ENCODE assay signal across 30 mouse cellular contexts in genomic region chr19:36793450-36793849, GRCm38 (mm10). TPM values are rescaled to one million over a fixed set of nuclear protein-coding genes. Genes with fewer than 3 reads are reported as not detected.
DNase-seq lines count a peak whose midpoint lies in the region; ATAC-seq and TF ChIP-seq lines count a peak whose summit lies in the region.
"Had no signal": no experiment of that assay in that cellular context is flagged by ENCODE, and none has a peak within 500 bp of the region (broad histone marks: within the 10 kb centered on the region; RNA-seq: fewer than 3 reads in every experiment).

No protein-coding gene starts in this region.

- DNase-seq in heart, postnatal 36 days: no peak
- no peak for DNase-seq in lung, adult 18-20 months
- peak; percentile 7 for DNase-seq in lung, postnatal 14 days
- DNase-seq in layer of hippocampus, adult 2 months (ENCODE audit: low spot score in 2 of 2): no peak
- no peak for DNase-seq in gastrocnemius, postnatal 25 days
- DNase-seq: adrenal gland, adult 8-10 months; adrenal gland, postnatal 25 days; B cell, adult 2 months; cerebellum, adult 11-12 months; cerebellum, adult 8-10 months; cerebellum, postnatal 10 days; cerebellum, postnatal 36 days; embryo, embryonic 11 days; gastrocnemius, postnatal 36 days; heart, adult 2 months; heart, postnatal 4 days had no signal

- WGBS in heart, embryonic 16.5 days: 67% methylated on average over 1 of the region's 1 CpGs
- 52% methylated on average over 1 of the region's 1 CpGs for WGBS in lung, embryonic 15.5 days

- ATAC-seq in heart, embryonic 16.5 days (replicated peaks; ENCODE audit: extremely low read depth, insufficient read depth, low FRiP score): no peak
- no peak for ATAC-seq in lung, embryonic 15.5 days (ENCODE audit: borderline replicate concordance, extremely low read depth, low FRiP score, low TSS enrichment)
- ATAC-seq: forebrain, embryonic 15.5 days; hindbrain, postnatal 0 days; Patski had no signal

- no peak overlapping the region for H3K4me2 ChIP-seq in heart, embryonic 16.5 days (ENCODE audit: low read depth, low read length)
- no peak overlapping the region for H3K4me2 ChIP-seq in lung, embryonic 15.5 days
- H3K4me2 ChIP-seq: embryonic facial prominence, embryonic 13.5 days; forebrain, embryonic 12.5 days; forebrain, embryonic 15.5 days; heart, embryonic 11.5 days; hindbrain, embryonic 14.5 days had no signal

- H3K9me3 ChIP-seq in heart, embryonic 16.5 days (replicated peaks; ENCODE audit: control insufficient read depth, low read length): no peaks in the 10 kb centered on the region
- H3K9me3 ChIP-seq in lung, embryonic 15.5 days: no peaks in the 10 kb centered on the region
- H3K9me3 ChIP-seq: embryonic facial prominence, embryonic 10.5 days; embryonic facial prominence, embryonic 13.5 days; forebrain, embryonic 12.5 days; forebrain, embryonic 15.5 days; G1E had no signal

- TF ChIP-seq CTCF in layer of hippocampus, adult 2 months (conservative IDR thresholded peaks at IDR 0.05): no peak

- H3K27ac ChIP-seq in heart, embryonic 16.5 days (ENCODE audit: low read length): 0 out of 2 replicates have a peak overlapping the region, but pooled peaks have one; percentile 9
- H3K27ac ChIP-seq in lung, embryonic 15.5 days: peak overlapping the region; percentile 39; the same call in 1 of the 2 replicates
- H3K27ac ChIP-seq in layer of hippocampus, adult 2 months: no peak overlapping the region
- H3K27ac ChIP-seq: embryonic facial prominence, embryonic 10.5 days; embryonic facial prominence, embryonic 13.5 days; forebrain, embryonic 12.5 days; forebrain, embryonic 15.5 days; heart, adult 2 months; hindbrain, embryonic 14.5 days; hindbrain, postnatal 0 days had no signal

- no peak overlapping the region for H3K9ac ChIP-seq in heart, embryonic 16.5 days (ENCODE audit: low read length)
- H3K9ac ChIP-seq in lung, embryonic 15.5 days: no peak overlapping the region
- H3K9ac ChIP-seq: embryonic facial prominence, embryonic 13.5 days; forebrain, embryonic 12.5 days; forebrain, embryonic 15.5 days; hindbrain, embryonic 14.5 days had no signal

- peaks cover 11% of the 10 kb centered on the region; the same call in 1 of the 2 replicates for H3K4me1 ChIP-seq in heart, embryonic 16.5 days (ENCODE audit: control insufficient read depth, insufficient read depth, low read length)
- peaks cover 47% of the 10 kb centered on the region for H3K4me1 ChIP-seq in lung, embryonic 15.5 days
- H3K4me1 ChIP-seq: forebrain, embryonic 12.5 days; forebrain, embryonic 15.5 days had no signal

- no peak overlapping the region for H3K4me3 ChIP-seq in heart, embryonic 16.5 days (ENCODE audit: low read length)
- H3K4me3 ChIP-seq in lung, embryonic 15.5 days: no peak overlapping the region
- H3K4me3 ChIP-seq in layer of hippocampus, adult 2 months: no peak overlapping the region
- H3K4me3 ChIP-seq: embryonic facial prominence, embryonic 10.5 days; embryonic facial prominence, embryonic 13.5 days; erythroblast, embryonic 14.5 days; forebrain, embryonic 12.5 days; forebrain, embryonic 15.5 days; heart, adult 2 months had no signal

- intact Hi-C loops in heart, postnatal 36 days (cut with DNase I): no loop called here

- no peaks in the 10 kb centered on the region for H3K27me3 ChIP-seq in heart, embryonic 16.5 days (ENCODE audit: control insufficient read depth, insufficient read depth, low read length)
- no peaks in the 10 kb centered on the region for H3K27me3 ChIP-seq in lung, embryonic 15.5 days
- H3K27me3 ChIP-seq: CH12.LX; embryonic facial prominence, embryonic 13.5 days; forebrain, embryonic 12.5 days; forebrain, embryonic 15.5 days had no signal

- no peaks in the 10 kb centered on the region for H3K36me3 ChIP-seq in heart, embryonic 16.5 days (ENCODE audit: control insufficient read depth, insufficient read depth)
- H3K36me3 ChIP-seq in lung, embryonic 15.5 days: no peaks in the 10 kb centered on the region
- H3K36me3 ChIP-seq: embryonic facial prominence, embryonic 10.5 days; embryonic facial prominence, embryonic 13.5 days; forebrain, embryonic 12.5 days; forebrain, embryonic 15.5 days; G1E had no signal

RNA-seq across cellular contexts. Expression of gene Tnks2, which starts 40.6 kb away (rescaled TPM):
- 25.8 and 36.0 TPM in 2 replicates for polyA plus RNA-seq in heart, embryonic 16.5 days (2015; fragmentation: Nextera tagmentation; extraction: Ambion mirVana)
- total RNA-seq in heart, postnatal 36 days (2021): 10 to 100 TPM; 79.1 to 83.4 TPM
- polyA plus RNA-seq in lung, embryonic 15.5 days (2015; fragmentation: Nextera tagmentation; extraction: Ambion mirVana): 47.3 and 47.6 TPM in 2 replicates
- 100 to 1,000 TPM; 123 TPM for total RNA-seq in layer of hippocampus, adult 2 months (2021)
- total RNA-seq in gastrocnemius, postnatal 25 days (2021): 100 to 1,000 TPM; 119 to 131 TPM

RNA-seq across cellular contexts. Expression of gene Ppp1r3c, which starts 57.0 kb away (rescaled TPM):
- polyA plus RNA-seq in heart, embryonic 16.5 days (2015; fragmentation: Nextera tagmentation; extraction: Ambion mirVana): 105 and 117 TPM in 2 replicates
- 100 to 1,000 TPM in 1 of 2 experiments, 10 to 100 TPM in 1; 65.8 to 116 TPM for total RNA-seq in heart, postnatal 36 days (2021)
- 83.4 and 84.3 TPM in 2 replicates for polyA plus RNA-seq in lung, embryonic 15.5 days (2015; fragmentation: Nextera tagmentation; extraction: Ambion mirVana)
- 10 to 100 TPM; 54.8 to 70.0 TPM for total RNA-seq in layer of hippocampus, adult 2 months (2021)
- 100 to 1,000 TPM; 219 to 491 TPM for total RNA-seq in gastrocnemius, postnatal 25 days (2021)
- total RNA-seq: CH12.LX; granulocyte monocyte progenitor cell, adult 5-6 weeks had no signal
- polyA plus RNA-seq: erythroblast, embryonic 14.5 days; G1E had no signal
